Mouse (Mus musculus) ES-E14 (cell line): Measurements from ENCODE around the gene Osbpl11. TPM values are rescaled to one million over a fixed set of nuclear protein-coding genes. Genes with fewer than 3 reads are reported as not detected.
A peak's percentile ranks its signal among the peaks of the same experiment; 100 is the strongest.

Experiments
- DNase-seq: peaks from one replicate; pipeline ENCODE4 v3.0.0-alpha.2; 2013; ENCODE audit warnings: low read depth, low spot score
- H3K27ac ChIP-seq: 2 replicates; pipeline ENCODE4 v1.5.1; 2012; ENCODE audit warnings: low read depth, mild to moderate bottlenecking, low read length, moderate library complexity, mixed read lengths; ENCODE audit not compliant: poor library complexity, insufficient read depth, severe bottlenecking
- H3K36me3 ChIP-seq: 2 replicates; pipeline ENCODE4 v1.6.1; 2012; ENCODE audit warnings: mild to moderate bottlenecking, low read length, moderate library complexity, mixed read lengths; ENCODE audit not compliant: control insufficient read depth, poor library complexity, insufficient read depth, severe bottlenecking
- H3K4me1 ChIP-seq, 2 experiments: fragments of 150-350 bp in 1 of 2; sonication (generic) in 1 of 2; 2 replicates each; pipeline ENCODE4 v1.6.1; 2012; ENCODE audit warnings: low read length in 2 of 2, mild to moderate bottlenecking in 1 of 2, mixed read lengths in 1 of 2; ENCODE audit not compliant: control insufficient read depth in 2 of 2, insufficient read depth in 2 of 2, poor library complexity in 1 of 2
- H3K4me3 ChIP-seq, 2 experiments: fragments of 150-350 bp in 1 of 2; sonication (generic) in 1 of 2; 2 replicates each; pipeline ENCODE4 v1.5.1; 2012; ENCODE audit warnings: low read length in 2 of 2, low read depth in 1 of 2, mild to moderate bottlenecking in 1 of 2, mixed read lengths in 1 of 2; ENCODE audit not compliant: insufficient read depth in 1 of 2, poor library complexity in 1 of 2, severe bottlenecking in 1 of 2
- H3K9ac ChIP-seq: 2 replicates; pipeline ENCODE4 v1.6.1; 2012; ENCODE audit warnings: low read depth, mild to moderate bottlenecking, low read length, mixed read lengths; ENCODE audit not compliant: poor library complexity, insufficient read depth, severe bottlenecking
- H3K9me3 ChIP-seq: fragments of 150-350 bp; sonication (generic); 2 replicates; pipeline ENCODE4 v1.6.1; 2012; ENCODE audit warnings: low read depth, mild to moderate bottlenecking, low read length; ENCODE audit not compliant: control insufficient read depth, insufficient read depth
- CHD2 ChIP-seq: IDR thresholded peaks from 2 replicates; pipeline ENCODE4 v1.6.1; 2014; ENCODE audit warnings: mild to moderate bottlenecking, low read depth, low read length, inconsistent platforms
- HCFC1 ChIP-seq: IDR thresholded peaks from 2 replicates; pipeline ENCODE4 v1.6.1; 2012; ENCODE audit warnings: low read length, inconsistent platforms, borderline replicate concordance; ENCODE audit not compliant: insufficient read depth
- MAFK ChIP-seq: IDR thresholded peaks from 2 replicates; pipeline ENCODE4 v1.6.1; 2014; ENCODE audit warnings: mild to moderate bottlenecking, low read depth, low read length, inconsistent platforms; ENCODE audit not compliant: insufficient read depth
- ZC3H11A ChIP-seq: IDR thresholded peaks from 2 replicates; pipeline ENCODE4 v1.6.1; 2012; ENCODE audit warnings: low read depth, mild to moderate bottlenecking, inconsistent platforms, low read length, borderline replicate concordance
- ZNF384 ChIP-seq: IDR thresholded peaks from 2 replicates; pipeline ENCODE4 v1.6.1; 2012; ENCODE audit warnings: low read depth, low read length, inconsistent platforms
- in situ Hi-C, 2 experiments: fragments of 600-800 bp; cut with MboI; formaldehyde crosslinking; loops; one replicate each; pipeline ENCODE4 v1.15.1; 2025; ENCODE audit warnings: low sequenced_read_pairs in 2 of 2, inconsistent platforms in 1 of 2; ENCODE audit not compliant: unreplicated experiment in 2 of 2
- total RNA-seq: library from RNA; depleted of rRNA; stranded (reverse); fragments of 300-350 nt; gene quantifications from 2 replicates; pipeline ENCODE4 v1.2.3, GENCODE M21; 2012

Gene Osbpl11
- total RNA-seq, 1 experiment, result 15.6 TPM

DNA sequence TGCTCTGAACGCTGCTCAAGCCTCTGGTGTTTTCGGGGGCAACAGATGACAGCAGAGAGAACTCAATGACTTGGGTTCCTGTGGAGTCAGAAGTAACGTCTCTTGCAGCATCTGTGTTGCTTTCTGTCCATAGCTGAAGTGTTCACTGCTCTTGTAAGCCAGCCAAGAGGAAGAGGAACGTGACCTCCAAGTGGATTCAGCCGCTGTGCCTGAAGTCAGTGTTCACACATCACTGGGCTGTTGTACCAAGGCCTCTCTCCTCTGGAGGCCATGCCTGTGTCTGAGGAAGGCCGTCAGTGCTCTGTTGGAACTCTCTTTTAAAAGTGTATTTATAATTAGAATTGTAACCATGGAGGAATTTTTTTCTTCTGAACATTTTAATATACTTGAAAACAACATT, 57.2 kb downstream of the Osbpl11 start:
- no peak overlapping the region for H3K4me3 ChIP-seq
- TF ChIP-seq ZC3H11A (no peak), MAFK (no peak), CHD2 (no peak), HCFC1 (no peak), ZNF384 (no peak)
- no peak for DNase-seq
- H3K9ac ChIP-seq, result no peak overlapping the region
- H3K36me3 ChIP-seq, result peaks cover 7% of the 10 kb centered on the region; the same call in 1 of the 2 replicates
- no peak overlapping the region for H3K27ac ChIP-seq
- in situ Hi-C loops, result no loop called here
- peaks cover 0 to 7% of the 10 kb centered on the region in 2 experiments; a peak in 1 of 4 replicates for H3K4me1 ChIP-seq
- H3K9me3 ChIP-seq, result no peaks in the 10 kb centered on the region

- Histone ChIP-seq H3K9ac (no peak overlapping the region), H3K27ac (no peak overlapping the region), H3K4me1 (peaks cover 0 to 8% of the 10 kb centered on the region in 2 experiments; a peak in 1 of 4 replicates), H3K36me3 (peaks cover 7% of the 10 kb centered on the region; the same call in 1 of the 2 replicates), H3K4me3 (no peak overlapping the region), H3K9me3 (no peaks in the 10 kb centered on the region)
- in situ Hi-C loops, result no loop called here
- DNase-seq, result no peak
- TF ChIP-seq MAFK (no peak), HCFC1 (no peak), ZNF384 (no peak), ZC3H11A (no peak), CHD2 (no peak)
Measured at GRCm38 (mm10) chr16:33244136-33244691, 59.3 kb downstream of the Osbpl11 start.

DNA sequence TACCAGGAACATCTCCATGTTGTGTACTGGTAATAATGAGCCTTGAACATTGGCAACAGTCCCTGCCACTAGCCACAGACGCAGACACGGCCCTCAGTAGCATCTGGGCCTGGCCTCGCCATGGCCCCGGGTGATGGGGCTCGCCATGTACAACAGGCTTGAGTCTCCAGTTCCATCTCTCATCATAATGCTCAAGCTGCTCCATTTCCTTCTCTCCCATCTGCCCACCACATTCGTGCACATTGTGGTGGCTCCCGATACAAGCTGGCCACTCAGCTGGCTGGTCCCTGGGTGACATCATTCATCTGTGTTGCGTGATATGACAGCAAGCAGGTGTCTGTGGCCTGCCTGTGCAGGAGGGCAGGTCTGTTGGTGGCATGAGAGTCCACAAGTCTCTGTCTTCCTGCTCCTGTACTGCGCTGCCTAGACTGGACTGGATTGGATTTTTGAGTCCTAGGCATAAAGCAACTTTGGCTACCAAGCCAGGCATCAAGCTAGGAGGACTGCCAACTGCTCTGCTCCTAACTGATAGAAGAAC, 60.1 kb downstream of the Osbpl11 start:
- H3K27ac ChIP-seq, result no peak overlapping the region
- TF ChIP-seq HCFC1, result no peak
- no peak for TF ChIP-seq MAFK
- TF ChIP-seq CHD2, result no peak
- TF ChIP-seq ZC3H11A, result no peak
- no peak for TF ChIP-seq ZNF384
- in situ Hi-C loops, result no loop called here
- H3K9ac ChIP-seq, result no peak overlapping the region
- DNase-seq, result no peak
- peaks cover 4% of the 10 kb centered on the region; the same call in 1 of the 2 replicates for H3K36me3 ChIP-seq
- H3K4me1 ChIP-seq, result peaks cover 0 to 10% of the 10 kb centered on the region in 2 experiments; a peak in 1 of 4 replicates
- H3K9me3 ChIP-seq, result no peaks in the 10 kb centered on the region
- H3K4me3 ChIP-seq, result no peak overlapping the region

DNA sequence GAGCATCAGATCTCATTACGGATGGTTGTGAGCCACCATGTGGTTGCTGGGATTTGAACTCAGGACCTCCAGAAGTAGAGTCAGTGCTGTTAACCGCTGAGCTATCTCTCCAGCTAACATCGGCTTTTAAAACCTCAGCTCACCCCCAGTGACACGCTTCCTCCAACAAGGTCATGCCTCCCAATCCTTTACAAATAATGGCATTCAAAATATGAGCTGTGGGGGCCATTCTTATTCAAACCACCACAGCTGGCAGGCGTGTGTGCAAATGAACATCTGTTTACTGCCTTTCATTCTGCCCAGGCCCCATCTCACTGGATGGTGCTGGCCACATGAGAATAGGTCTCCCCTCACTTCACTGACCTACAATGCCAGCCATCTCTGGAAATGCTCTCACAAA, 61.7 kb downstream of the Osbpl11 start:
- Histone ChIP-seq H3K36me3 (peaks cover 4% of the 10 kb centered on the region; the same call in 1 of the 2 replicates), H3K27ac (peak overlapping the region; percentile 69), H3K9me3 (no peaks in the 10 kb centered on the region), H3K9ac (0 out of 2 replicates have a peak overlapping the region, but pooled peaks have one; percentile 2), H3K4me3 (no peak overlapping the region), H3K4me1 (peaks cover 0 to 10% of the 10 kb centered on the region in 2 experiments; a peak in 1 of 4 replicates)
- in situ Hi-C loops, result no loop called here
- no peak for DNase-seq
- no peak for TF ChIP-seq MAFK

DNA sequence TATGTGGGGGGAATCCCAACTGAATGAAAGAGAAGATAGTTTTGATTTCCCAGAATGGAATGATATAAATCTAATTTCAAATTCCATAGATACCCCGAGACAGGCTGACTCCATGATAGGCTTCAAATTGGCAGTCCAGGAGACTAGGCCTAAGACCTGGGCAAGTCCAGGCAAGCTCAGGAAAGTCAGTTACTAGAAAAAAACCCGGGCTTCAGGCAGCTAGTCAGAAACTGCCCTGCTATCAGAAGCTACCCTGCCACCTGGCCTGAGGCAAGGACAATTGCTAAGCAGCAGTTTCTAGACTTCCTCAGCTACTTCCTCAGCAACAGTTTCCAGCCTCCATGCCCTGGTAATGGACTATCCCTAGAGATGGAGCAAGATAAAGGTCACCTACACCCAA, 62.1 kb downstream of the Osbpl11 start:
- Histone ChIP-seq H3K27ac (peak overlapping the region; percentile 69), H3K4me3 (no peak overlapping the region), H3K9me3 (no peaks in the 10 kb centered on the region), H3K36me3 (peaks cover under 1% of the 10 kb centered on the region; the same call in 1 of the 2 replicates), H3K4me1 (peaks cover 0 to 10% of the 10 kb centered on the region in 2 experiments; a peak in 1 of 4 replicates), H3K9ac (no peak overlapping the region)
- in situ Hi-C loops, result no loop called here
- TF ChIP-seq CHD2 (no peak), HCFC1 (no peak), ZC3H11A (no peak), MAFK (no peak)
- DNase-seq, result peak; percentile 17
